ENCODE assay signal across 8 mouse cellular contexts in the genomic region with DNA sequence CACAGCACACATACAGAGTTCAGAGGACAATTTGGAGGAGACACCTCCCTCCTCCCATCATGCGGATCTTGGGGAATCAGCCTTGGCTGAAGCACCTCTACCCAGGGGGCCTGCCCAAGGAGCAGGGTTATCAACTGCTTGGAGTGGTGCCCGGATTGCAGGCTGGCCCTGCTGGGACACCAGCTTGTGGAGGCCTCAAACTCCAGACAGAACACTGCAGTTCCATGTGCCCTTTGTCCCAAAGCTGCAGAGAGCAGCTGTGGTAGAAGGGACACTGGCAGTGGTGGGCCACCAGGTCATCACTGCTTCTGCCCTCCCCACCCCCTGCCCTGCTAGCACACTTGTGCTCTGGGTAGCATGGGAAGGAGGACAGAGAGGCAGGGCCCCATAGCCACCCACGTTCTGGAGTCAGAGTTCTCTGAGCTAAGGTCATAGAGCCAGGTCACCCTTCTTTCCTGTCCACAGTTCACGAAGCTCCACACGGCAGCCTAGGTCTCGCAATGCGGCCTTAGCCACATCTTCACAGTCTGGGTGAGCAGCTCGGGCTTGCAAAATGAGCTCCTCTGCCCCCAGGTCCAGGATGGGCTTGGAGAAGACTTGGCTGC. TPM values are rescaled to one million over a fixed set of nuclear protein-coding genes. Genes with fewer than 3 reads are reported as not detected.
DNase-seq lines count a peak whose midpoint lies in the region; ATAC-seq lines count a peak whose summit lies in the region.

No protein-coding gene starts in this region.

- 0 out of 2 replicates have a peak overlapping the region, but pooled peaks have one; percentile 27 for H3K9ac ChIP-seq in forebrain, embryonic 13.5 days
- no peak overlapping the region for H3K9ac ChIP-seq in forebrain, embryonic 15.5 days (replicated peaks)
- peak overlapping the region; percentile 28; the same call in 1 of the 2 replicates for H3K9ac ChIP-seq in heart, embryonic 13.5 days
- no peak overlapping the region for H3K9ac ChIP-seq in midbrain, embryonic 11.5 days (ENCODE audit: low read length)

- no peak overlapping the region for H3K4me2 ChIP-seq in forebrain, embryonic 13.5 days
- no peak overlapping the region for H3K4me2 ChIP-seq in forebrain, embryonic 15.5 days (replicated peaks)
- H3K4me2 ChIP-seq in heart, embryonic 13.5 days: no peak overlapping the region
- H3K4me2 ChIP-seq in midbrain, embryonic 11.5 days: no peak overlapping the region

- no peak overlapping the region for H3K27ac ChIP-seq in forebrain, embryonic 13.5 days
- H3K27ac ChIP-seq in forebrain, embryonic 15.5 days (replicated peaks): no peak overlapping the region
- H3K27ac ChIP-seq in heart, embryonic 13.5 days (replicated peaks): no peak overlapping the region
- H3K27ac ChIP-seq in midbrain, embryonic 11.5 days (ENCODE audit: low read depth, low read length): no peak overlapping the region

- peaks cover 42% of the 10 kb centered on the region for H3K36me3 ChIP-seq in forebrain, embryonic 13.5 days (ENCODE audit: poor library complexity, severe bottlenecking)
- peaks cover 45% of the 10 kb centered on the region for H3K36me3 ChIP-seq in forebrain, embryonic 15.5 days
- H3K36me3 ChIP-seq in heart, embryonic 13.5 days: peaks cover 41% of the 10 kb centered on the region
- peaks cover 5% of the 10 kb centered on the region for H3K36me3 ChIP-seq in midbrain, embryonic 11.5 days (ENCODE audit: control insufficient read depth, insufficient read depth, low read length)

- no peak for ATAC-seq in forebrain, embryonic 13.5 days
- ATAC-seq in forebrain, embryonic 15.5 days (replicated peaks): no peak
- no peak for ATAC-seq in heart, embryonic 13.5 days (ENCODE audit: extremely low read depth, insufficient number of reproducible peaks, low FRiP score, low TSS enrichment)
- ATAC-seq in midbrain, embryonic 11.5 days (ENCODE audit: low FRiP score): no peak

- 0 out of 2 replicates have a peak, but pooled peaks cover 5% of the 10 kb centered on the region for H3K4me1 ChIP-seq in forebrain, embryonic 13.5 days
- peaks cover 8% of the 10 kb centered on the region; the same call in 1 of the 2 replicates for H3K4me1 ChIP-seq in forebrain, embryonic 15.5 days
- H3K4me1 ChIP-seq in heart, embryonic 13.5 days: peaks cover 15% of the 10 kb centered on the region
- no peaks in the 10 kb centered on the region for H3K4me1 ChIP-seq in midbrain, embryonic 11.5 days (ENCODE audit: control insufficient read depth, insufficient read depth, low read length)

- 74% methylated on average over 8 of the region's 8 CpGs for WGBS in forebrain, embryonic 13.5 days
- WGBS in forebrain, embryonic 15.5 days: 75% methylated on average over 8 of the region's 8 CpGs
- WGBS in heart, embryonic 13.5 days: 65% methylated on average over 8 of the region's 8 CpGs
- 76% methylated on average over 8 of the region's 8 CpGs for WGBS in midbrain, embryonic 11.5 days

- no peaks in the 10 kb centered on the region for H3K9me3 ChIP-seq in forebrain, embryonic 13.5 days (replicated peaks)
- no peaks in the 10 kb centered on the region for H3K9me3 ChIP-seq in forebrain, embryonic 15.5 days
- no peaks in the 10 kb centered on the region for H3K9me3 ChIP-seq in heart, embryonic 13.5 days
- H3K9me3 ChIP-seq in midbrain, embryonic 11.5 days (ENCODE audit: control insufficient read depth, low read length): no peaks in the 10 kb centered on the region

- no peak overlapping the region for H3K4me3 ChIP-seq in forebrain, embryonic 13.5 days
- H3K4me3 ChIP-seq in forebrain, embryonic 15.5 days: no peak overlapping the region
- H3K4me3 ChIP-seq in heart, embryonic 13.5 days: no peak overlapping the region
- no peak overlapping the region for H3K4me3 ChIP-seq in midbrain, embryonic 11.5 days (ENCODE audit: low read depth, low read length)

- H3K27me3 ChIP-seq in forebrain, embryonic 13.5 days: 0 out of 2 replicates have a peak, but pooled peaks cover 4% of the 10 kb centered on the region
- H3K27me3 ChIP-seq in forebrain, embryonic 15.5 days: no peaks in the 10 kb centered on the region
- no peaks in the 10 kb centered on the region for H3K27me3 ChIP-seq in heart, embryonic 13.5 days (replicated peaks)
- no peaks in the 10 kb centered on the region for H3K27me3 ChIP-seq in midbrain, embryonic 11.5 days (ENCODE audit: control insufficient read depth, insufficient read depth, low read length)

- DNase-seq in adrenal gland, adult 2 months: peak; percentile 78
- DNase-seq in kidney, postnatal 14 days: peak; percentile 79
- no peak for DNase-seq in thymus, postnatal 4 days
- DNase-seq in MN1 (ENCODE audit: low spot score): no peak
- DNase-seq in midbrain, embryonic 11.5 days (ENCODE audit: low spot score, missing footprints): no peak

RNA-seq across cellular contexts. Expression of a gene that starts 8.2 kb away (rescaled TPM):
- 2.0 and 3.0 TPM in 2 replicates for polyA plus RNA-seq in forebrain, embryonic 13.5 days (2015; fragmentation: Nextera tagmentation; extraction: Ambion mirVana)
- 3.8 and 4.4 TPM in 2 replicates for polyA plus RNA-seq in forebrain, embryonic 15.5 days (2015; fragmentation: Nextera tagmentation; extraction: Ambion mirVana)
- 10 to 100 TPM; 40.9 to 49.3 TPM for total RNA-seq in adrenal gland, adult 2 months (2021)
- polyA plus RNA-seq in adrenal gland, adult 2 months (2012; rRNA removed): 72.6 and 85.8 TPM in 2 replicates
- polyA plus RNA-seq in heart, embryonic 13.5 days (2015; fragmentation: Nextera tagmentation; extraction: Ambion mirVana): 8.0 and 8.3 TPM in 2 replicates
- 1.6 and 2.1 TPM in 2 replicates for polyA plus RNA-seq in midbrain, embryonic 11.5 days (2014; fragmentation: Nextera tagmentation; extraction: Ambion mirVana)

RNA-seq across cellular contexts. Expression of a gene that starts 13.7 kb away (rescaled TPM):
- 75.9 and 76.7 TPM in 2 replicates for polyA plus RNA-seq in forebrain, embryonic 13.5 days (2015; fragmentation: Nextera tagmentation; extraction: Ambion mirVana)
- polyA plus RNA-seq in forebrain, embryonic 15.5 days (2015; fragmentation: Nextera tagmentation; extraction: Ambion mirVana): 83.3 and 85.6 TPM in 2 replicates
- total RNA-seq in adrenal gland, adult 2 months (2021): 10 to 100 TPM; 31.8 to 31.9 TPM
- polyA plus RNA-seq in adrenal gland, adult 2 months (2012; rRNA removed): 34.8 and 36.2 TPM in 2 replicates
- polyA plus RNA-seq in heart, embryonic 13.5 days (2015; fragmentation: Nextera tagmentation; extraction: Ambion mirVana): 23.2 and 24.3 TPM in 2 replicates
- polyA plus RNA-seq in midbrain, embryonic 11.5 days (2014; fragmentation: Nextera tagmentation; extraction: Ambion mirVana): 42.4 and 47.5 TPM in 2 replicates

RNA-seq across cellular contexts. Expression of a gene that starts 13.9 kb away (rescaled TPM):
- polyA plus RNA-seq in forebrain, embryonic 13.5 days (2015; fragmentation: Nextera tagmentation; extraction: Ambion mirVana): 52.8 and 60.1 TPM in 2 replicates
- polyA plus RNA-seq in forebrain, embryonic 15.5 days (2015; fragmentation: Nextera tagmentation; extraction: Ambion mirVana): 90.3 and 94.5 TPM in 2 replicates
- total RNA-seq in adrenal gland, adult 2 months (2021): 10 to 100 TPM; 10.8 to 11.5 TPM
- polyA plus RNA-seq in adrenal gland, adult 2 months (2012; rRNA removed): 17.4 and 21.2 TPM in 2 replicates
- polyA plus RNA-seq in heart, embryonic 13.5 days (2015; fragmentation: Nextera tagmentation; extraction: Ambion mirVana): 20.6 and 20.7 TPM in 2 replicates
- polyA plus RNA-seq in midbrain, embryonic 11.5 days (2014; fragmentation: Nextera tagmentation; extraction: Ambion mirVana): 27.3 and 31.1 TPM in 2 replicates

RNA-seq across cellular contexts. Expression of a gene that starts 48.2 kb away (rescaled TPM):
- polyA plus RNA-seq in forebrain, embryonic 13.5 days (2015; fragmentation: Nextera tagmentation; extraction: Ambion mirVana): 50.2 and 59.5 TPM in 2 replicates
- 54.2 and 58.1 TPM in 2 replicates for polyA plus RNA-seq in forebrain, embryonic 15.5 days (2015; fragmentation: Nextera tagmentation; extraction: Ambion mirVana)
- total RNA-seq in adrenal gland, adult 2 months (2021): 10 to 100 TPM; 66.5 to 74.0 TPM
- polyA plus RNA-seq in adrenal gland, adult 2 months (2012; rRNA removed): 277 and 300 TPM in 2 replicates
- polyA plus RNA-seq in heart, embryonic 13.5 days (2015; fragmentation: Nextera tagmentation; extraction: Ambion mirVana): 91.8 and 104 TPM in 2 replicates
- polyA plus RNA-seq in midbrain, embryonic 11.5 days (2014; fragmentation: Nextera tagmentation; extraction: Ambion mirVana): 28.6 and 33.3 TPM in 2 replicates

Comparison
In these comparisons a context has a peak if more than half of its experiments do, and no peak if none do; other contexts are left out.
1. H3K9ac ChIP-seq: peak in forebrain, embryonic 13.5 days (single experiment) and heart, embryonic 13.5 days (single experiment); none in forebrain, embryonic 15.5 days (single experiment) and midbrain, embryonic 11.5 days (single experiment).
2. DNase-seq: peak in adrenal gland, adult 2 months (single experiment) and kidney, postnatal 14 days (single experiment); none in thymus, postnatal 4 days (single experiment), MN1 (single experiment) and midbrain, embryonic 11.5 days (single experiment).